ENCODE assay signal across 8 mouse cellular contexts in genomic region chr6:71927911-71928310, GRCm38 (mm10). TPM values are rescaled to one million over a fixed set of nuclear protein-coding genes. Genes with fewer than 3 reads are reported as not detected.
DNase-seq lines count a peak whose midpoint lies in the region; ATAC-seq and TF ChIP-seq lines count a peak whose summit lies in the region.

No protein-coding gene starts in this region.

- no peak overlapping the region for H3K27ac ChIP-seq in liver, embryonic 12.5 days
- H3K27ac ChIP-seq in cortical plate, adult 2 months (ENCODE audit: insufficient read depth, low read length), result no peak overlapping the region
- H3K27ac ChIP-seq in hindbrain, embryonic 12.5 days, result no peak overlapping the region
- no peak overlapping the region for H3K27ac ChIP-seq in midbrain, embryonic 16.5 days (ENCODE audit: low read length)

- intact Hi-C loops in left cerebral cortex, postnatal 14 days (cut with DNase I), result loop anchor here (2.0 kb wide), 1 partner anchor 237 kb away; no protein-coding TSS in a partner anchor

- H3K9ac ChIP-seq in liver, embryonic 12.5 days, result no peak overlapping the region
- H3K9ac ChIP-seq in hindbrain, embryonic 12.5 days, result no peak overlapping the region
- no peak overlapping the region for H3K9ac ChIP-seq in midbrain, embryonic 16.5 days (ENCODE audit: low read depth, low read length)

- H3K4me1 ChIP-seq in liver, embryonic 12.5 days, result no peaks in the 10 kb centered on the region
- 0 out of 2 replicates have a peak, but pooled peaks cover 2% of the 10 kb centered on the region for H3K4me1 ChIP-seq in cortical plate, adult 2 months (ENCODE audit: control insufficient read depth, insufficient read depth, low read length)
- H3K4me1 ChIP-seq in hindbrain, embryonic 12.5 days, result no peaks in the 10 kb centered on the region
- no peaks in the 10 kb centered on the region for H3K4me1 ChIP-seq in midbrain, embryonic 16.5 days (ENCODE audit: control insufficient read depth, insufficient read depth, low read length)

- TF ChIP-seq POLR2A in cortical plate, adult 2 months (IDR thresholded peaks at IDR 0.05; ENCODE audit: extremely low read depth, insufficient read depth, low read length), result no peak

- CTCF ChIA-PET in Patski (lab: Charles Lee), result interaction anchor here (0.8 to 3.2 kb wide), 11 partner anchors 10 to 246 kb away, joined by 3 to 18 read pairs (median 4); no protein-coding TSS in a partner anchor

- peaks cover 96% of the 10 kb centered on the region for H3K36me3 ChIP-seq in liver, embryonic 12.5 days
- peaks cover 70% of the 10 kb centered on the region for H3K36me3 ChIP-seq in hindbrain, embryonic 12.5 days
- H3K36me3 ChIP-seq in midbrain, embryonic 16.5 days (ENCODE audit: control insufficient read depth, insufficient read depth, low read length), result peaks cover 38% of the 10 kb centered on the region

- H3K4me3 ChIP-seq in liver, embryonic 12.5 days, result no peak overlapping the region
- no peak overlapping the region for H3K4me3 ChIP-seq in cortical plate, adult 2 months (ENCODE audit: insufficient read depth, low read length)
- no peak overlapping the region for H3K4me3 ChIP-seq in hindbrain, embryonic 12.5 days
- no peak overlapping the region for H3K4me3 ChIP-seq in midbrain, embryonic 16.5 days (ENCODE audit: low read depth, low read length)

- H3K27me3 ChIP-seq in liver, embryonic 12.5 days (replicated peaks), result no peaks in the 10 kb centered on the region
- no peaks in the 10 kb centered on the region for H3K27me3 ChIP-seq in Patski
- H3K27me3 ChIP-seq in hindbrain, embryonic 12.5 days, result no peaks in the 10 kb centered on the region
- H3K27me3 ChIP-seq in midbrain, embryonic 16.5 days (ENCODE audit: control insufficient read depth, insufficient read depth, low read depth, low read length), result no peaks in the 10 kb centered on the region

- DNase-seq in liver, result peak; percentile 47
- DNase-seq in Patski (ENCODE audit: low read depth, low spot score), result no peak
- peak; percentile 53 to 77 for DNase-seq in left cerebral cortex, postnatal 14 days (ENCODE audit: low spot score in 2 of 2)
- DNase-seq in thymus, postnatal 36 days, result peak; percentile 26

- H3K9me3 ChIP-seq in liver, embryonic 12.5 days (replicated peaks), result no peaks in the 10 kb centered on the region
- no peaks in the 10 kb centered on the region for H3K9me3 ChIP-seq in hindbrain, embryonic 12.5 days (replicated peaks)
- H3K9me3 ChIP-seq in midbrain, embryonic 16.5 days (replicated peaks; ENCODE audit: control insufficient read depth, low read length, poor library complexity, severe bottlenecking), result no peaks in the 10 kb centered on the region

- H3K4me2 ChIP-seq in liver, embryonic 12.5 days, result no peak overlapping the region
- no peak overlapping the region for H3K4me2 ChIP-seq in hindbrain, embryonic 12.5 days (replicated peaks)
- H3K4me2 ChIP-seq in midbrain, embryonic 16.5 days (ENCODE audit: low read length), result no peak overlapping the region

- in situ Hi-C loops in Patski (cut with MboI; ENCODE audit: low pct_unique_long_range_greater_than_20kb), result loop anchor here (5.0 to 10.0 kb wide), 2 partner anchors 174 to 317 kb away; no protein-coding TSS in a partner anchor

- TF ChIP-seq CTCF in Patski (IDR thresholded peaks at IDR 0.05), result peak; percentile 74
- peak; percentile 86 for TF ChIP-seq CTCF in cortical plate, adult 2 months (IDR thresholded peaks at IDR 0.05; ENCODE audit: extremely low read depth, insufficient read depth, low read length)

- ATAC-seq in liver, embryonic 12.5 days, result no peak
- no peak for ATAC-seq in Patski
- 0 out of 2 replicates have a peak, but pooled peaks have one; percentile 38 for ATAC-seq in hindbrain, embryonic 12.5 days (ENCODE audit: low FRiP score)
- ATAC-seq in midbrain, embryonic 16.5 days, result peak; percentile 67; the same call in 1 of the 2 replicates

- POLR2A ChIA-PET in Patski (lab: Charles Lee), result interaction anchor here (0.6 kb wide), 2 partner anchors 62 to 201 kb away, joined by 3 read pairs; no protein-coding TSS in a partner anchor

RNA-seq across cellular contexts. Expression of gene Polr1a, which starts 19.1 kb away (rescaled TPM):
- 30.9 and 33.0 TPM in 2 replicates for polyA plus RNA-seq in liver, embryonic 12.5 days (2016; fragmentation: Nextera tagmentation; extraction: Ambion mirVana)
- 39.6 TPM for polyA plus RNA-seq in Patski (2021)
- 16.6 and 17.6 TPM in 2 replicates for polyA plus RNA-seq in cortical plate, adult 2 months (2012; rRNA removed)
- polyA plus RNA-seq in hindbrain, embryonic 12.5 days (2016; fragmentation: Nextera tagmentation; extraction: Ambion mirVana), result 31.5 and 32.5 TPM in 2 replicates
- 10 to 100 TPM; 28.5 to 32.3 TPM for total RNA-seq in left cerebral cortex, postnatal 14 days (2021)
- polyA plus RNA-seq in midbrain, embryonic 16.5 days (2015; fragmentation: Nextera tagmentation; extraction: Ambion mirVana), result 18.6 and 19.6 TPM in 2 replicates

RNA-seq across cellular contexts. Expression of gene Ptcd3, which starts 19.4 kb away (rescaled TPM):
- 100 and 102 TPM in 2 replicates for polyA plus RNA-seq in liver, embryonic 12.5 days (2016; fragmentation: Nextera tagmentation; extraction: Ambion mirVana)
- polyA plus RNA-seq in Patski (2021), result 72.8 TPM
- polyA plus RNA-seq in cortical plate, adult 2 months (2012; rRNA removed), result 52.3 and 56.9 TPM in 2 replicates
- 102 and 108 TPM in 2 replicates for polyA plus RNA-seq in hindbrain, embryonic 12.5 days (2016; fragmentation: Nextera tagmentation; extraction: Ambion mirVana)
- total RNA-seq in left cerebral cortex, postnatal 14 days (2021), result 10 to 100 TPM; 66.2 to 68.8 TPM
- polyA plus RNA-seq in midbrain, embryonic 16.5 days (2015; fragmentation: Nextera tagmentation; extraction: Ambion mirVana), result 75.6 and 84.6 TPM in 2 replicates

Comparison
In these comparisons a context has a peak if more than half of its experiments do, and no peak if none do; other contexts are left out.
1. ATAC-seq: peak in hindbrain, embryonic 12.5 days (single experiment) and midbrain, embryonic 16.5 days (single experiment); none in liver, embryonic 12.5 days (single experiment) and Patski (single experiment).